Mouse (Mus musculus) spleen, adult 2 months (tissue): ENCODE data around the gene Hivep1.

Experiments
- CTCF ChIP-seq: fragments of 200-500 bp; IDR thresholded peaks from 2 replicates; pipeline ENCODE4 v1.5.1; 2011; ENCODE audit warnings: mild to moderate bottlenecking, inconsistent platforms; ENCODE audit not compliant: insufficient read depth, insufficient read length, insufficient replicate concordance; ENCODE audit errors: extremely low read depth
- POLR2A ChIP-seq: fragments of 200-500 bp; IDR thresholded peaks from 2 replicates; pipeline ENCODE4 v1.6.1; 2011; ENCODE audit warnings: low read depth, low read length, inconsistent platforms

GRCm38 (mm10) chr13:42197656-42198055 is 145.8 kb downstream of the Hivep1 start:
- TF ChIP-seq CTCF (no peak), POLR2A (no peak)
